Mouse (Mus musculus) stomach, embryonic 14.5 days (tissue): ENCODE results near the gene Spsb4. TPM values are rescaled to one million over a fixed set of nuclear protein-coding genes. Genes with fewer than 3 reads are reported as not detected.

Source experiments
- ATAC-seq: fragments of 200-750 bp; cut with Nextera tagmentation; 2 replicates; pipeline ENCODE4 v1.8.0; 2017; ENCODE audit warnings: low read depth, moderate TSS enrichment; ENCODE audit not compliant: insufficient number of reproducible peaks, insufficient read depth, low FRiP score
- H3K27ac ChIP-seq: fragments of 300-500 bp; sonication (generic); 2 replicates; pipeline ENCODE4 v1.5.1; 2014; ENCODE audit warnings: mild to moderate bottlenecking, low read length, moderate library complexity, mixed read lengths
- H3K27me3 ChIP-seq: fragments of 300-500 bp; sonication (generic); 2 replicates; pipeline ENCODE4 v1.6.1; 2014; ENCODE audit warnings: low read length, control low read depth, mixed read lengths; ENCODE audit not compliant: control insufficient read depth, insufficient read depth
- H3K36me3 ChIP-seq: fragments of 300-500 bp; sonication (generic); 2 replicates; pipeline ENCODE4 v1.6.1; 2014; ENCODE audit warnings: mild to moderate bottlenecking, control low read depth, low read length, moderate library complexity, mixed read lengths; ENCODE audit not compliant: control insufficient read depth, insufficient read depth
- H3K4me1 ChIP-seq: fragments of 300-500 bp; sonication (generic); 2 replicates; pipeline ENCODE4 v1.6.1; 2014; ENCODE audit warnings: low read length, control low read depth, mixed read lengths; ENCODE audit not compliant: control insufficient read depth, insufficient read depth
- H3K4me2 ChIP-seq: fragments of 300-500 bp; sonication (generic); replicated peaks from 2 replicates; pipeline ENCODE4 v1.6.1; 2014; ENCODE audit warnings: low read depth, low read length, control low read depth
- H3K4me3 ChIP-seq: fragments of 300-500 bp; sonication (generic); 2 replicates; pipeline ENCODE4 v1.5.1; 2014; ENCODE audit warnings: low read depth, low read length, control low read depth
- H3K9ac ChIP-seq: fragments of 300-500 bp; sonication (generic); replicated peaks from 2 replicates; pipeline ENCODE4 v1.6.1; 2014; ENCODE audit warnings: low read depth, mild to moderate bottlenecking, control low read depth, low read length, moderate library complexity, mixed read lengths
- H3K9me3 ChIP-seq: fragments of 300-500 bp; sonication (generic); 2 replicates; pipeline ENCODE4 v1.6.1; 2016; ENCODE audit warnings: low read depth, low read length, control low read depth; ENCODE audit not compliant: control insufficient read depth
- WGBS: fragments of 180-500 bp; shearing (Covaris S2); extraction: QIAGEN DNeasy Blood & Tissue Kit; methylation state at CpG from one replicate; pipeline ENCODE4 v1.1.7; 2014; 5-methylcytosine and 5-hydroxymethylcytosine counted together
- polyA plus RNA-seq: library from polyadenylated mRNA; unstranded; fragments of >200 nt; fragmentation: Nextera tagmentation; extraction: Ambion mirVana; gene quantifications from 2 replicates; pipeline ENCODE4 v1.2.1, GENCODE M21; 2014

Gene Spsb4
- polyA plus RNA-seq, 1 experiment from 2014 or later: 19.9 TPM

DNA sequence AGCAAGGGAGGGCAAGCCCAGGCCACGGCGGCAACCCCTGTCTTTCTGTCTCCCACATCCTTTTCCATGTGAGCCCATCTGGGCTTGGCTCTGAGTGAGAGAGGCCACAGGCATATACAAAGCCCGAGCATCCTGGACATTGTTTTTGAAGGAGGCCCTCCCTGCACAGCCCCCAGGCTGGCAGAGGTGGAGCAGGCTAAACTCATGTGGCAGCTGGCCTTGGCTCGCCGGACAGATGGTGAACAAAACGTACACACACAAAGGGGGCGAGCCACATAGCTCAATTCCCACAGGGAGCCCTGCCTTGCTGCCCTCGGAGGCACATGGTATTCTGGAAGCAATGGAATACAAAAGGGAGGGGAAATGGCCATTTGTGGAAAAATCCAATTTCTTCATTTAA lies 32.5 kb upstream of the Spsb4 start:
- ATAC-seq: no peak
- WGBS: 60% methylated on average over 8 of the region's 8 CpGs
- Histone ChIP-seq H3K9me3 (no peaks in the 10 kb centered on the region), H3K4me3 (no peak overlapping the region), H3K27ac (no peak overlapping the region), H3K27me3 (no peaks in the 10 kb centered on the region), H3K36me3 (no peaks in the 10 kb centered on the region), H3K4me1 (0 out of 2 replicates have a peak, but pooled peaks cover 3% of the 10 kb centered on the region), H3K4me2 (no peak overlapping the region), H3K9ac (no peak overlapping the region)

DNA sequence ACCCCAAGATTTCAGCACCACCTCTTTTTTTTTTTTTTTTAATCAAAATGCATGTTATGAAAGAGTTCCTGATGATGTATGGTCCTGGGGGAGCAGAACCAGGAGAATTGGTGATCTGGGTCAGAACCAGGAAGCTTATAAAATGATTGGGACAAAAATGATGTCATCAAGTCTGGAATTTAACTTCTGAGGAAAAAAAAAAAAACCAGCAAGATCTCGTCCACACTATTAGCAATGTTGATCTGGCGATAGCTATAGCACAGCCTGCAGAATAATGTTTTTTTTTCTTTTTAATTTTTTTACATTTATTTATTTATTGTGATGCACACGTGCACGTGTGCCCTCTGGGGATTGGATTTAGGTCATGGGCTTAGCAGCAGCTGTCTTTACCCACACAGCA lies 27.6 kb upstream of the Spsb4 start:
- Histone ChIP-seq H3K27ac (no peak overlapping the region), H3K4me3 (no peak overlapping the region), H3K36me3 (no peaks in the 10 kb centered on the region), H3K4me2 (no peak overlapping the region), H3K27me3 (no peaks in the 10 kb centered on the region), H3K9ac (no peak overlapping the region), H3K4me1 (no peaks in the 10 kb centered on the region), H3K9me3 (no peaks in the 10 kb centered on the region)
- 88% methylated on average over 4 of the region's 4 CpGs for WGBS
- no peak for ATAC-seq

DNA sequence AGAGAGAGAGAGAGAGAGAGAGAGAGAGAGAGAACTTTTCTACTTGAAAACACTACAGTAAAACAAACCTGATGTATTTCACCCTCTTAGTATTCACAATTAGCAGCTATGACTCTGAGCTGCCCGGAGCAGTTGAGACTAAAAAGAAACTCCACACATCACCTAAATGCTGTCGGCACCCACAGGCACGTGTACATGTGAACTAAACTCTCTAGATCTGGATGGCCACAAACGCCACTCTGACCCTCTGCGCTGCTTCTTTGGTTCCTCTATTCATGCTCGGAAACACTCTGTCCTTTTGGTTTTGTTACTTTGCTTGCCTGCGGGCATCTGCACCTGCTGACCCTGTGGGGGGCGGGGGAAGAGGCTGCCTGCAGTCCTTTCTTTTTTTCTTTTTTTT lies 23.0 kb upstream of the Spsb4 start:
- Histone ChIP-seq H3K27me3 (no peaks in the 10 kb centered on the region), H3K4me1 (no peaks in the 10 kb centered on the region), H3K36me3 (no peaks in the 10 kb centered on the region), H3K27ac (no peak overlapping the region), H3K4me3 (no peak overlapping the region), H3K4me2 (no peak overlapping the region), H3K9me3 (no peaks in the 10 kb centered on the region), H3K9ac (no peak overlapping the region)
- ATAC-seq: no peak
- WGBS: 80% methylated on average over 8 of the region's 8 CpGs

DNA sequence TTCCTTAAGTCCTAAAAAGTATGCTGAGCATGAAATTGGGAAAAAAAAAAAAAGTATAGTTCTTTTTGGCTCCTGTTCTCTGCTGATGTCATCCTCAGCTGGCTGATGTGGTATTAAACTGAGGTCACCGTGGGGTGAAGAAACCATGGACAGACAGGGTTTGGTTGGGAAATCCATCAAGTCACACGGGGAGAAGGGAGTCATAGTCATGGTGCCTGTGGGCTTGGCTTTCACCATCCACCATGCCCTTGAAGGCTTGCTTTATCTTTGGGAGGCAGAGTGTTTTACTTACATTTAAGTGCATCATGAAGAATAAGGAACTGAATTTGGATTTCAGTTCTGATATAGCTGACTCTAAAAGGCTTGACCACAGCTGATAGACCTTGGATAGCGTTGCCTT lies 19.4 kb upstream of the Spsb4 start:
- no peaks in the 10 kb centered on the region for H3K36me3 ChIP-seq
- no peaks in the 10 kb centered on the region for H3K27me3 ChIP-seq
- H3K27ac ChIP-seq: no peak overlapping the region
- no peak for ATAC-seq
- 83% methylated on average over 3 of the region's 3 CpGs for WGBS
- H3K9ac ChIP-seq: no peak overlapping the region
- H3K9me3 ChIP-seq: no peaks in the 10 kb centered on the region
- H3K4me1 ChIP-seq: no peaks in the 10 kb centered on the region
- no peak overlapping the region for H3K4me2 ChIP-seq
- H3K4me3 ChIP-seq: no peak overlapping the region

DNA sequence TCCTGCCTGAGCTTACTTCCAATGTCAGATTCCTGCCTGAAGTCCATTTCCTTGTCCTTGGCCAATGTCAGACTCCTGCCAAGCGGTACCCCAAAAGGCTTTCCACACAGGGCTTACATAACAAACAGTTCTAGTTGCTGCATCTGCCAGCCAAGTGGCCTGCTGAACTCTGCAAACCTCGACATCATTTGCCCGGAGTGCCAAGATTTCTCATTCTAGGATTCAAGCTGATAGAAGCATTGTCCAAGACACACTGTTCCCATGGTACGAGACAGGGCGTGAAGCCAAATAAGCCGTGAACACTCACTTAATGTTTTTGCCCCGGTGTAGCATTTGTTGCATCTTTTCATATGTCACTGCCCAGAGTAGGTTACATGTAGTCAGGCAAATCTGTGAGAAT lies 18.0 kb upstream of the Spsb4 start:
- Histone ChIP-seq H3K4me1 (no peaks in the 10 kb centered on the region), H3K27ac (no peak overlapping the region), H3K27me3 (no peaks in the 10 kb centered on the region), H3K4me3 (no peak overlapping the region), H3K9ac (no peak overlapping the region), H3K9me3 (no peaks in the 10 kb centered on the region), H3K36me3 (no peaks in the 10 kb centered on the region), H3K4me2 (no peak overlapping the region)
- no peak for ATAC-seq
- 89% methylated on average over 7 of the region's 7 CpGs for WGBS

DNA sequence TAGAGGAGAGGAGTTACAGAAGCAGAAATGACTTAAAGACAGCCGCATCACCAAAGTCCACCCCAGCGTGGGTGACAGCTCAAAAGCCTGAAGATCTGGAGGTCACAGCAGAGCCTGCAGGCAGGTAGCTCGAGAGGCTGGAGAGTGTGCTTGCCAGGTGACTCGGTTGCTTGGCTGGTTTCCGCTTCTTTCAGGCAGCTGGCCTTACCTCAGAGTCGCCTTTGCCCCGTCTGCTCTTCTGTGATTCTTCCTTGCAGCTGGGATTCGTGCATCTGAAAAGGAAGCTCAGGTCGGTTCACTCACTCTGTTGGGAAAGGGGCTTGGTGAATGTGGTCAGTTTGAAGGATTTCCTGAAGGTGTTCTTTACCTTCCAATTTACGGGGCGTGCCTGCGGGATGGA lies 8.7 kb upstream of the Spsb4 start:
- Histone ChIP-seq H3K36me3 (no peaks in the 10 kb centered on the region), H3K27me3 (no peaks in the 10 kb centered on the region), H3K4me3 (no peak overlapping the region), H3K4me2 (no peak overlapping the region), H3K9ac (no peak overlapping the region), H3K9me3 (no peaks in the 10 kb centered on the region), H3K4me1 (no peaks in the 10 kb centered on the region), H3K27ac (no peak overlapping the region)
- no peak for ATAC-seq
- WGBS: 76% methylated on average over 12 of the region's 12 CpGs

DNA sequence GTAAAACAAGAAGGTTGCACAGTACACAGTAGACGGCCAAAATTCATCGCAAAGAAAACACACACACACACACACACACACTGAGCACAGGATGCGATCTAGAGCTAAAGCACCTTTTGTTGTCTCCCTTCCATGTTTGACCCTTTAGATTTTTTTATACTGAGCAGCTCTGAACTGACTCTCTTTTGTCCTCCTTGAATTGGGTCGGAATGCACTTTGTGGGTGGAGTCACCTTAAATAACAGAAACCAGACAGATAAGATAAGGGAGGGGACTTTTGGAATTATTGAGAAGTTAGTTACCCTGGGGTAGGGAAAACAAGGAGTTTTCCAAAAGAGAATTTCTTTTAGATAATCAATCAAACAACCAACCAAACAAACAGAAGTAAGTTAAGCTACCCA lies 7.4 kb upstream of the Spsb4 start:
- H3K9ac ChIP-seq: no peak overlapping the region
- ATAC-seq: no peak
- WGBS: 79% methylated on average over 4 of the region's 4 CpGs

DNA sequence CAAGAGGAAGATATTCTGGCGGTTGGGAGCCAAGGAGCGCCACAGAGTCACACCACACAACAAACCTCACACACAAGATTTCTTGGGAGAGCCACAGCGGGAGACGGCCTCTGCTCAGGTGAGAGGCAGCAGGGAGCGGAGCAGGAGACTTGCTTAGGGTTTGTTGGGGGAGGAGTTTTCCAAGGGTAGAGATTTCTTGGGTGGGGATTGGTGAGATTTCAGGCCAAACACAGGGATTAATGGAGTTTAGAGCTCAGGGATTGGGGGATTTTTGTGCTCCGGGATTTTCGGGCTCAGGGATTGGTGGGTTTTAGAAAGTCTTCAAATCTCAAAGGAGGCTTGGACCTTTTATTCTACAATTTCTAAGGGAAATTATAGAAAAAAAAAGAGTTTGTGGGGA lies 5.8 kb upstream of the Spsb4 start:
- H3K36me3 ChIP-seq: no peaks in the 10 kb centered on the region
- H3K4me2 ChIP-seq: no peak overlapping the region
- no peak overlapping the region for H3K27ac ChIP-seq
- H3K9me3 ChIP-seq: no peaks in the 10 kb centered on the region
- no peak overlapping the region for H3K4me3 ChIP-seq
- H3K27me3 ChIP-seq: no peaks in the 10 kb centered on the region
- H3K4me1 ChIP-seq: no peaks in the 10 kb centered on the region
- ATAC-seq: no peak
- 79% methylated on average over 7 of the region's 7 CpGs for WGBS
- H3K9ac ChIP-seq: no peak overlapping the region

More for the DNA sequence above, 7.4 kb upstream of the Spsb4 start:
- Histone ChIP-seq H3K27ac (no peak overlapping the region), H3K9me3 (no peaks in the 10 kb centered on the region), H3K4me2 (no peak overlapping the region), H3K4me1 (no peaks in the 10 kb centered on the region), H3K27me3 (no peaks in the 10 kb centered on the region), H3K4me3 (no peak overlapping the region), H3K36me3 (no peaks in the 10 kb centered on the region)

DNA sequence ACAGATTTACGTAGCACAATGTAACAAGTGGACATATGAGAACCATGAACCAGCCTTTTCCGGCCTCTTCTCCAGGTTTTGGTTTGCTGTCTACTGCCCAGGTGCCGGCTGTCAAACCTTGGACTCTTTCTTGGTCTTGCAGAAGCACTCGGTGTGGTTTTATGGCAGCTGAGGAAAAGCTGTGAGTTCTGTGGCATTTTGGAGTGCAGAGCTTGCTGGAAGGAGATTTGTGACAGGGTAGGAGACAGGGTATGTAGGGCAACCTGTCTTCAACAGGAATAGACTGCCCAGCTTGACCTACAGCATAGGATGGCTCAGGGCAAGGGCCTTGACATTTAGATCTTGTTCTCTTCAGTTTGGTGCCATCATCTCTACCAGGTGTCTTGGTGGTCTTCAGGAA lies 4.3 kb upstream of the Spsb4 start:
- H3K4me1 ChIP-seq: no peaks in the 10 kb centered on the region
- ATAC-seq: no peak
- H3K27ac ChIP-seq: no peak overlapping the region
- H3K36me3 ChIP-seq: no peaks in the 10 kb centered on the region
- no peak overlapping the region for H3K4me3 ChIP-seq
- 86% methylated on average over 4 of the region's 4 CpGs for WGBS
- H3K27me3 ChIP-seq: no peaks in the 10 kb centered on the region
- H3K4me2 ChIP-seq: no peak overlapping the region
- no peaks in the 10 kb centered on the region for H3K9me3 ChIP-seq
- no peak overlapping the region for H3K9ac ChIP-seq
